Mouse (Mus musculus) heart, embryonic 16.5 days (tissue): ENCODE results near the gene Lrit3. TPM values are rescaled to one million over a fixed set of nuclear protein-coding genes. Genes with fewer than 3 reads are reported as not detected.

Source experiments
- ATAC-seq: fragments of 200-750 bp; cut with Nextera tagmentation; replicated peaks from 2 replicates; pipeline ENCODE4 v1.8.0; 2017; ENCODE audit warnings: moderate number of reproducible peaks; ENCODE audit not compliant: insufficient read depth, low FRiP score; ENCODE audit errors: extremely low read depth
- H3K27ac ChIP-seq: fragments of 300-500 bp; sonication (generic); 2 replicates; pipeline ENCODE4 v1.5.1; 2014; ENCODE audit warnings: mild to moderate bottlenecking, low read length, control low read depth, moderate library complexity
- H3K27me3 ChIP-seq: fragments of 300-500 bp; sonication (generic); 2 replicates; pipeline ENCODE4 v1.6.1; 2014; ENCODE audit warnings: low read length, mixed read lengths; ENCODE audit not compliant: control insufficient read depth, insufficient read depth
- H3K36me3 ChIP-seq: fragments of 300-500 bp; sonication (generic); 2 replicates; pipeline ENCODE4 v1.6.1; 2014; ENCODE audit not compliant: control insufficient read depth, insufficient read depth
- H3K4me1 ChIP-seq: fragments of 300-500 bp; sonication (generic); 2 replicates; pipeline ENCODE4 v1.6.1; 2014; ENCODE audit warnings: low read length, mixed read lengths; ENCODE audit not compliant: control insufficient read depth, insufficient read depth
- H3K4me2 ChIP-seq: fragments of 300-500 bp; sonication (generic); 2 replicates; pipeline ENCODE4 v1.6.1; 2014; ENCODE audit warnings: low read depth, mild to moderate bottlenecking, control low read depth, low read length
- H3K4me3 ChIP-seq: fragments of 300-500 bp; sonication (generic); 2 replicates; pipeline ENCODE4 v1.5.1; 2014; ENCODE audit warnings: mild to moderate bottlenecking, control low read depth, low read length
- H3K9ac ChIP-seq: fragments of 300-500 bp; sonication (generic); 2 replicates; pipeline ENCODE4 v1.6.1; 2014; ENCODE audit warnings: low read length, control low read depth
- H3K9me3 ChIP-seq: fragments of 300-500 bp; sonication (generic); replicated peaks from 2 replicates; pipeline ENCODE4 v1.6.1; 2016; ENCODE audit warnings: low read length; ENCODE audit not compliant: control insufficient read depth
- WGBS: fragments of 180-500 bp; shearing (Covaris S2); extraction: QIAGEN DNeasy Blood & Tissue Kit; methylation state at CpG from one replicate; pipeline ENCODE4 v1.1.7; 2014; 5-methylcytosine and 5-hydroxymethylcytosine counted together
- polyA plus RNA-seq: library from polyadenylated mRNA; unstranded; fragments of >200 nt; fragmentation: Nextera tagmentation; extraction: Ambion mirVana; gene quantifications from 2 replicates; pipeline ENCODE4 v1.2.1, GENCODE M21; 2015

Lrit3 gene
- polyA plus RNA-seq, 1 experiment from 2014 or later: not detected

- Histone ChIP-seq H3K27me3 (peaks cover 4% of the 10 kb centered on the region; the same call in 1 of the 2 replicates), H3K4me1 (peaks cover 8% of the 10 kb centered on the region; the same call in 1 of the 2 replicates), H3K9ac (peak within 1 kb of the TSS; percentile 53), H3K27ac (peak within 1 kb of the TSS; percentile 63; the same call in 1 of the 2 replicates), H3K9me3 (peaks cover 2% of the 10 kb centered on the region; the same call in 1 of the 2 replicates), H3K4me2 (peak within 1 kb of the TSS; percentile 66), H3K4me3 (peak within 1 kb of the TSS; percentile 46), H3K36me3 (no peaks in the 10 kb centered on the region)
- peak; percentile 87 for ATAC-seq
- 9% methylated on average over 20 of the region's 20 CpGs for WGBS
Observed at GRCm38 (mm10) chr3:129754650-129755604, 48.9 kb downstream of the Lrit3 start, which contains the start of gene Egf. Gene Egf, minus strand, starts transcription at chr3:129755316.

- no peak for ATAC-seq
- no peaks in the 10 kb centered on the region for H3K27me3 ChIP-seq
- no peaks in the 10 kb centered on the region for H3K4me1 ChIP-seq
- H3K4me2 ChIP-seq: no peak overlapping the region
- no peak overlapping the region for H3K9ac ChIP-seq
- no peaks in the 10 kb centered on the region for H3K9me3 ChIP-seq
- no peak overlapping the region for H3K27ac ChIP-seq
- H3K36me3 ChIP-seq: no peaks in the 10 kb centered on the region
- 47% methylated on average over 8 of the region's 8 CpGs for WGBS
- H3K4me3 ChIP-seq: no peak overlapping the region
Observed at GRCm38 (mm10) chr3:129744803-129745202, 59.0 kb downstream of the Lrit3 start.

- Histone ChIP-seq H3K27me3 (no peaks in the 10 kb centered on the region; the same call in 1 of the 2 replicates), H3K4me2 (no peak overlapping the region), H3K9ac (no peak overlapping the region), H3K9me3 (no peaks in the 10 kb centered on the region), H3K4me1 (no peaks in the 10 kb centered on the region), H3K36me3 (no peaks in the 10 kb centered on the region), H3K27ac (no peak overlapping the region), H3K4me3 (no peak overlapping the region)
- 77% methylated on average over 6 of the region's 6 CpGs for WGBS
- no peak for ATAC-seq
Observed at GRCm38 (mm10) chr3:129742781-129743180, 61.0 kb downstream of the Lrit3 start.

- Histone ChIP-seq H3K27ac (no peak overlapping the region), H3K4me2 (no peak overlapping the region), H3K4me3 (no peak overlapping the region), H3K4me1 (no peaks in the 10 kb centered on the region), H3K9me3 (no peaks in the 10 kb centered on the region), H3K36me3 (no peaks in the 10 kb centered on the region), H3K27me3 (no peaks in the 10 kb centered on the region; the same call in 1 of the 2 replicates), H3K9ac (no peak overlapping the region)
- WGBS: 72% methylated on average over 16 of the region's 16 CpGs
- ATAC-seq: no peak
Observed at GRCm38 (mm10) chr3:129738291-129739183, 65.3 kb downstream of the Lrit3 start.

Other genes starting within 250 kb of the Lrit3 start
- 2.0 and 2.7 TPM in 2 replicates for gene Egf, start 48.7 kb downstream of the Lrit3 start, polyA plus RNA-seq
- 0.08 TPM in 1 of 2 replicates, not detected in the other for gene Rrh, start 18.6 kb upstream of the Lrit3 start, polyA plus RNA-seq
- gene Gar1, start 27.4 kb upstream of the Lrit3 start, polyA plus RNA-seq: 35.0 and 42.0 TPM in 2 replicates
- gene Cfi, start 31.9 kb upstream of the Lrit3 start, polyA plus RNA-seq: 2.3 and 2.5 TPM in 2 replicates
- 65.8 and 76.6 TPM in 2 replicates for gene Pla2g12a, start 74.6 kb upstream of the Lrit3 start, polyA plus RNA-seq
- 61.7 and 66.6 TPM in 2 replicates for gene Casp6, start 97.4 kb upstream of the Lrit3 start, polyA plus RNA-seq
- gene Mcub, start 166.2 kb upstream of the Lrit3 start, polyA plus RNA-seq: 7.4 and 12.4 TPM in 2 replicates